Mouse (Mus musculus) lung, embryonic 14.5 days (tissue): ENCODE measurements around the gene Cd207. TPM values are rescaled to one million over a fixed set of nuclear protein-coding genes. Genes with fewer than 3 reads are reported as not detected.

Experiments
- ATAC-seq: fragments of 200-750 bp; cut with Nextera tagmentation; 2 replicates; pipeline ENCODE4 v1.8.0; 2017; ENCODE audit warnings: mild to moderate bottlenecking, moderate TSS enrichment, moderate library complexity; ENCODE audit not compliant: insufficient read depth
- DNase-seq: peaks from one replicate; pipeline ENCODE4 v3.0.0-alpha.2; 2015
- H3K27ac ChIP-seq: fragments of 300-500 bp; sonication (generic); 2 replicates; pipeline ENCODE4 v1.5.1; 2014; ENCODE audit warnings: low read depth, mild to moderate bottlenecking, moderate library complexity
- H3K27me3 ChIP-seq: fragments of 300-500 bp; sonication (generic); 2 replicates; pipeline ENCODE4 v1.6.1; 2014; ENCODE audit warnings: low read length, control low read depth; ENCODE audit not compliant: insufficient read depth
- H3K36me3 ChIP-seq: fragments of 300-500 bp; sonication (generic); 2 replicates; pipeline ENCODE4 v1.6.1; 2014; ENCODE audit warnings: control low read depth; ENCODE audit not compliant: insufficient read depth
- H3K4me1 ChIP-seq: fragments of 300-500 bp; sonication (generic); 2 replicates; pipeline ENCODE4 v1.6.1; 2014; ENCODE audit warnings: antibody characterized with exemption, control low read depth; ENCODE audit not compliant: insufficient read depth
- H3K4me2 ChIP-seq: fragments of 300-500 bp; sonication (generic); 2 replicates; pipeline ENCODE4 v1.6.1; 2014; ENCODE audit warnings: mild to moderate bottlenecking
- H3K4me3 ChIP-seq: fragments of 300-500 bp; sonication (generic); 2 replicates; pipeline ENCODE4 v1.5.1; 2014; ENCODE audit warnings: low read depth, low read length
- H3K9ac ChIP-seq: fragments of 300-500 bp; sonication (generic); 2 replicates; pipeline ENCODE4 v1.6.1; 2014
- H3K9me3 ChIP-seq: fragments of 300-500 bp; sonication (generic); 2 replicates; pipeline ENCODE4 v1.6.1; 2016; ENCODE audit warnings: low read depth, low read length, control low read depth
- CTCF ChIP-seq: IDR thresholded peaks from 2 replicates; pipeline ENCODE4 v1.5.1; 2016; ENCODE audit warnings: antibody characterized with exemption, low read depth
- WGBS: fragments of 180-500 bp; shearing (Covaris S2); extraction: QIAGEN DNeasy Blood & Tissue Kit; methylation state at CpG from one replicate; pipeline ENCODE4 v1.1.7; 2014; 5-methylcytosine and 5-hydroxymethylcytosine counted together
- polyA plus RNA-seq: library from polyadenylated mRNA; unstranded; fragments of >200 nt; fragmentation: Nextera tagmentation; extraction: Ambion mirVana; gene quantifications from 2 replicates; pipeline ENCODE4 v1.2.1, GENCODE M21; 2014

The Cd207 gene
- polyA plus RNA-seq, 1 experiment from 2014 or later, result not detected

DNA sequence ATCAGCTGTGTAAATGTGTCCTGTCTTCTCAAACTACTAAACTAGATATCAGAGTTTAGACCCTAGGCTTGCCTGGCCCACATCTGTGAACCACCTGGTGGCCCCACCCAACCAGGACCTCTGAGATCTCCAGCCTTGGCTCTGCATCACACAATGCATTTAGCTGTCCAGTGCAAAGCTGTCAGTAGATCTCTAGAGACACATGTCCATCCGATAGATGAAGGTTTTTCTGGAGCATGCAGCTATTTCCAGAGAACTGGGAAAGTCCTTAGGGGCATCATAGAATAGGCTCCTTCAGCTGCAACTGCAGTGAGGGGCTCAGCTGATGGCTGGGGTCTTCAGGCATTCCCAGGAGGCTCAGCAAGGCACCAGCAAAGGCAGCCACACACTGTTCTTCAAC lies 26.6 kb upstream of the Cd207 start:
- Histone ChIP-seq H3K4me3 (no peak overlapping the region), H3K27ac (no peak overlapping the region), H3K9ac (no peak overlapping the region), H3K9me3 (no peaks in the 10 kb centered on the region), H3K27me3 (peaks cover 95% of the 10 kb centered on the region), H3K4me1 (no peaks in the 10 kb centered on the region), H3K36me3 (no peaks in the 10 kb centered on the region), H3K4me2 (no peak overlapping the region)
- ATAC-seq (no peak), DNase-seq (no peak)
- TF ChIP-seq CTCF, result no peak
- WGBS, result 7% methylated on average over 1 of the region's 1 CpGs

DNA sequence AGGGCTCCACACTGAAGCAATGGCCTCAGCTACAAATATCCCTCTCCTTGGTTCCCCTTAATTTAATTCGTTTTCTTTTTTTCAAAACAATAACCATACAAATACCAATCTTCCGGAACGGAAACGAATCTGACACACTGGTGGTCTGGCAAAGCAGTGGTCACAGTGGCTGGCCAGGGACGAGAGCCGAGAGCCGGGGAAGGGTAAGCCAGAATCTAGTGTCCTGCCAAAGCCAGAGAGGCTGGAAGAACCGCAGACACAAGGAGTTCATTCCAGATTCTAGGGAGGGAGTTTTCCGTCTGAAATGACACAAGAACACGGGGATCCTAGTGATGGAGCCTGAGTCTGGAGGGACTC lies 26.0 kb upstream of the Cd207 start:
- no peak overlapping the region for H3K4me3 ChIP-seq
- no peak overlapping the region for H3K9ac ChIP-seq
- 2% methylated on average over 10 of the region's 10 CpGs for WGBS
- no peaks in the 10 kb centered on the region for H3K36me3 ChIP-seq
- H3K27me3 ChIP-seq, result peaks cover 95% of the 10 kb centered on the region
- no peaks in the 10 kb centered on the region for H3K9me3 ChIP-seq
- no peak for DNase-seq
- no peaks in the 10 kb centered on the region for H3K4me1 ChIP-seq
- no peak overlapping the region for H3K4me2 ChIP-seq
- no peak for ATAC-seq
- no peak for TF ChIP-seq CTCF
- H3K27ac ChIP-seq, result no peak overlapping the region

DNA sequence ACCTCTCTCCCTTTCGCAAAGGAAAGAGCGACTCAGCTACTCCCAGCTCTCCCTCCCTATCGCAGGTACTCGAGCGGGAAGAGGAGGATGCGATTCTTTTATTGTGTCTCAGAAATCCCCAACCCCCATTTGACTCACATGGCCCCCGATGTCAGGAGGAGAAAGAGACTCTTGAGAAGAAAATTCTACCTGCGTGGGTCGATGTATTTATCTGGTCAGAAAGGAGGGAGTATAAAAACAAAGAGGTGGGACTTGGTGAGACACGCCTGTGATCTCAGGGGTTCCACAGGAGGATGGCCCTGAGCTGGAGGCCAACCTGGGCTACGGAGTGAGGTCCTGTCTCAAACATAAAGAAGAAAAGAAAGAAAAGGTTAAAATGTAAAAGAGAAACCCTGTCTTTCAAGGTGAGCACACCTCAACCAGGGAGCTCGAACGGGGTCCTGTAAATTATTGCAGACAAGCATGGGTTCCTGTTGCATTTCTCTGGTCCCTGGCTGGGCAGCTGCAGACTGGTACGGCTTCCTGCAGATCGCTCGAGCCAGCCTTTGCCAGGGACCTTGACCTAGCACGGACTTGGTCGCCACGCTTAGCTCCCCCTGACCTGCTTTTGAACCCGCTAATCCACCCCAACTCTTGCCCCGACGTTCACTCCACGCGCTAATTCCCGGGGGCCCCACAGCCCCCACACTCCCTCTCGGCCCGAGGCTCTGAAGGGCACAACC lies 25.5 kb upstream of the Cd207 start:
- ATAC-seq (no peak), DNase-seq (no peak)
- WGBS, result 1% methylated on average over 27 of the region's 27 CpGs

DNA sequence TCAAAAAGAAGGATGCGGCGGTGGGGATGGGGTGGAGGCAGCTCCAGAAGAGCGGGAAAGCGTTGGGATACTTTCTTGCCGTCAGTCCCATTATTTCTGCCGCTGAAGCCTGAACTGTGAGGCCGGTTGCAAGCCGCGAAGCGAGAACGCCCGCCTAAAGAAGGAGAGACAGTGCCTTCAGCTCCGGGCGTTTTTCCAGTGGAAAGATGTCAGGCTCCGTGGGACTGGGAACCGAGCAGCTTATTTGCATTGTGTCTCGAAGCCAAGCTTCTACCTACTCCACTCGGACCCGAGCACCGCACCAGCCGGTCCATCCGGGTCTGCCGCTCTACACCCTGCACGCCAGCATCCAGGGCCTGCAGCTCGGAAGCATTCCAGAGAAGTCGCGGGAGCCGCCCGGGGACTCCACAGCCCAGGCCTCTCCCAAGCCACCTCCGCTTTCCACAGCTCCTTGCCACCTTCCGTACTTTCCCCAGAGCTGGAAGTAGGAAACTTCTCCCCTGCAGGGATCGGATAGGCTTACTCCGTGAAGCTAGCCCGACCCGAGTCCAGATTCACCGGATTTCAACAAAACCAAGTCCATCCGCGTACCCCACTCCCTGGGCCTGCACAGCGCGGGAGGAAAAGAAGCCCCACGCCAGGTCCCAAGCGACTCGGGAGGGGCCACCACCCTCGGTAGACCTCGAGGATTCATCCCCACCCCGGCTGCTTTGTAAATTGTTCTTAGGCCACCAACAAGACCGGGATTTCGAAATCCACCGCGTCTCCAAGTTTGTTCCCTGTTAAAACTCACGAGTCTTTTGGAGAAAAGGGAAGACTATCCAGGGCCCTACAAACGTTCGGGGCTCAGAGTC lies 24.7 kb upstream of the Cd207 start:
- no peak overlapping the region; the same call in 1 of the 2 replicates for H3K4me2 ChIP-seq
- H3K9me3 ChIP-seq, result no peaks in the 10 kb centered on the region
- no peaks in the 10 kb centered on the region for H3K4me1 ChIP-seq
- H3K4me3 ChIP-seq, result 0 out of 2 replicates have a peak overlapping the region, but pooled peaks have one; percentile 2
- TF ChIP-seq CTCF, result no peak
- peak; percentile 48 for DNase-seq
- H3K27ac ChIP-seq, result no peak overlapping the region
- under 1% methylated on average over 53 of the region's 53 CpGs for WGBS
- ATAC-seq, result peak; percentile 70; the same call in 1 of the 2 replicates
- no peak overlapping the region for H3K9ac ChIP-seq
- H3K27me3 ChIP-seq, result peaks cover 95% of the 10 kb centered on the region
- no peaks in the 10 kb centered on the region for H3K36me3 ChIP-seq

More for the DNA sequence above, 25.5 kb upstream of the Cd207 start:
- H3K4me1 ChIP-seq, result no peaks in the 10 kb centered on the region
- H3K27ac ChIP-seq, result no peak overlapping the region
- no peak overlapping the region for H3K9ac ChIP-seq
- TF ChIP-seq CTCF, result no peak
- no peaks in the 10 kb centered on the region for H3K9me3 ChIP-seq
- H3K4me2 ChIP-seq, result no peak overlapping the region
- no peak overlapping the region for H3K4me3 ChIP-seq
- no peaks in the 10 kb centered on the region for H3K36me3 ChIP-seq
- H3K27me3 ChIP-seq, result peaks cover 95% of the 10 kb centered on the region

DNA sequence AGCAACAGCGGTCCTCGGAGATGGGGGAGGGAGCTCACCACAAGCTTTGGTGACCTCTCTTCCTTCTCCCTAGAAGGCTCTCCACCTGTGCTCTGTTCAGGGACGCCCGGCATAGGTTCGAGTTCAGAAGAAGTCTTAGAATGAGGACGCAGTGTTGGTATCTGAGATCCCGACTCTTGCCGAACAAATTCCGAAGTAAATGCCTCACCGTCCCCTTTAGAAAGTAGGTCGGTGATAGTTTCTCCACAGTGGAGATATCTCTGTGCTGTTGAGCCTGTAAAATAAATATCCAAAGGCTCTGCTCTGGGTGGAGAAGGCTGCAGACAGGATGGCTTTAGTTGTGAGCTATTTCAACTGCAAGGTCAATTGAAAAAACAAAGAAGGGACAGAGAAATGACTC lies 23.3 kb upstream of the Cd207 start:
- Histone ChIP-seq H3K9ac (no peak overlapping the region), H3K9me3 (no peaks in the 10 kb centered on the region), H3K27ac (no peak overlapping the region), H3K4me1 (no peaks in the 10 kb centered on the region), H3K4me3 (no peak overlapping the region), H3K36me3 (no peaks in the 10 kb centered on the region), H3K4me2 (no peak overlapping the region), H3K27me3 (peaks cover 95% of the 10 kb centered on the region)
- no peak for TF ChIP-seq CTCF
- DNase-seq, result no peak
- under 1% methylated on average over 11 of the region's 11 CpGs for WGBS
- ATAC-seq, result no peak

DNA sequence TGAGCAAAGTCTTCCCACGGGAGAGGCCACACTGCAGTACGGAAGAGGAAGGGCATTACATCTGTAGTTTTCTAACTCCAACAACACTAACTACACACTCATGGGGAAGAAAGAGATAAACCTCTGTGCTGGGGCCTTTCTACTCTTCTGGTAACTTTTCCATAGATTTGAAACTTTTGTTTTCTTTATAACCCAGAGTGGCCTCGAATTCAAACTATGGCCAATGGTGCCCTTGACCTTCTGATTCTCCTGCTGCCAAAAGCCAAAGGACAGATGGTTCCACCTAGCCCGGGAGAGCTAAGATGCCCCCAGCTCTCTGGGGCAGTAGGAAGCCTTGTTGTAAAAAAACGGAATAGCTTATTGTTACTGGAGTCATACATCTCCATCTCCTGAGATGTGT lies 22.3 kb upstream of the Cd207 start:
- WGBS, result 3% methylated on average over 5 of the region's 5 CpGs
- no peak overlapping the region for H3K4me2 ChIP-seq
- H3K4me1 ChIP-seq, result no peaks in the 10 kb centered on the region
- H3K4me3 ChIP-seq, result no peak overlapping the region
- H3K36me3 ChIP-seq, result no peaks in the 10 kb centered on the region
- no peak overlapping the region for H3K27ac ChIP-seq
- DNase-seq (no peak), ATAC-seq (no peak)
- no peaks in the 10 kb centered on the region for H3K9me3 ChIP-seq
- H3K9ac ChIP-seq, result no peak overlapping the region
- peaks cover 95% of the 10 kb centered on the region for H3K27me3 ChIP-seq
- TF ChIP-seq CTCF, result no peak

DNA sequence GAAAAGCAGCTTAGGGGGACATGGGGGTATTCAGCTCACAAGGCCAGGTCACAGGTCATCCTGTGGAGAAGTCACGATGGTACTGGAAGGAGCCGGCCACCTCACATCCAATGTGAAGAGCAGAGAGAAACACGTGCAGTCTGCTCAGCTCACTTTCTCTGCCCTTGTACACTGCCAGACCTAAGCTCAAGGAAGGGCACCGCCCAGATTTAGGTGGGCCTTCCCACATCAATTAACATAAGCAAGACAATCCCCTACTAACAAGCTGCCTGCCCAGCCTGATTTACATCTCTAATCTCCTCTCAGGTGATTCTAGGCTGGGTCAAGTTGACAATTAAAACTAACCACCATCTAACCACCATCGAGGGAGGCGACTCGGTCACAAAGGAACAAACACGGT lies 20.3 kb upstream of the Cd207 start:
- H3K36me3 ChIP-seq, result no peaks in the 10 kb centered on the region
- TF ChIP-seq CTCF, result no peak
- DNase-seq, result no peak
- no peak overlapping the region for H3K9ac ChIP-seq
- WGBS, result 2% methylated on average over 8 of the region's 8 CpGs
- ATAC-seq, result no peak
- no peak overlapping the region for H3K4me2 ChIP-seq
- H3K4me1 ChIP-seq, result no peaks in the 10 kb centered on the region
- no peak overlapping the region for H3K27ac ChIP-seq
- H3K27me3 ChIP-seq, result peaks cover 95% of the 10 kb centered on the region
- H3K4me3 ChIP-seq, result no peak overlapping the region
- H3K9me3 ChIP-seq, result no peaks in the 10 kb centered on the region
